Mouse (Mus musculus) limb, embryonic 11.5 days (tissue): ENCODE results near the gene Fry. TPM values are rescaled to one million over a fixed set of nuclear protein-coding genes. Genes with fewer than 3 reads are reported as not detected.

Experiments used
- ATAC-seq: fragments of 200-750 bp; cut with Nextera tagmentation; 2 replicates; pipeline ENCODE4 v1.8.0; 2017; ENCODE audit warnings: low read depth; ENCODE audit not compliant: insufficient number of reproducible peaks, low FRiP score, low TSS enrichment
- DNase-seq: peaks from one replicate; pipeline ENCODE4 v3.0.0-alpha.2; 2015; ENCODE audit warnings: low spot score
- H3K27ac ChIP-seq: fragments of 300-500 bp; sonication (generic); replicated peaks from 2 replicates; pipeline ENCODE4 v1.5.1; 2014; ENCODE audit warnings: low read depth, mild to moderate bottlenecking, low read length
- H3K27me3 ChIP-seq: fragments of 300-500 bp; sonication (generic); 2 replicates; pipeline ENCODE4 v1.6.1; 2014; ENCODE audit warnings: mild to moderate bottlenecking, low read length, mixed read lengths; ENCODE audit not compliant: control insufficient read depth, insufficient read depth
- H3K36me3 ChIP-seq: fragments of 300-500 bp; sonication (generic); 2 replicates; pipeline ENCODE4 v1.6.1; 2014; ENCODE audit warnings: mild to moderate bottlenecking, low read length, moderate library complexity, mixed read lengths; ENCODE audit not compliant: control insufficient read depth, insufficient read depth
- H3K4me1 ChIP-seq: fragments of 300-500 bp; sonication (generic); 2 replicates; pipeline ENCODE4 v1.6.1; 2014; ENCODE audit warnings: low read length, mixed read lengths; ENCODE audit not compliant: control insufficient read depth, insufficient read depth
- H3K4me2 ChIP-seq: fragments of 300-500 bp; sonication (generic); 2 replicates; pipeline ENCODE4 v1.6.1; 2014; ENCODE audit warnings: low read depth, mild to moderate bottlenecking, moderate library complexity; ENCODE audit not compliant: severe bottlenecking
- H3K4me3 ChIP-seq: fragments of 300-500 bp; sonication (generic); 2 replicates; pipeline ENCODE4 v1.5.1; 2014; ENCODE audit warnings: low read depth, low read length
- H3K9ac ChIP-seq: fragments of 300-500 bp; sonication (generic); 2 replicates; pipeline ENCODE4 v1.6.1; 2014; ENCODE audit warnings: mild to moderate bottlenecking, low read length
- H3K9me3 ChIP-seq: fragments of 300-500 bp; sonication (generic); 2 replicates; pipeline ENCODE4 v1.6.1; 2016; ENCODE audit warnings: low read length; ENCODE audit not compliant: control insufficient read depth
- WGBS: fragments of 180-500 bp; shearing (Covaris S2); extraction: QIAGEN DNeasy Blood & Tissue Kit; methylation state at CpG from one replicate; pipeline ENCODE4 v1.1.7; 2014; 5-methylcytosine and 5-hydroxymethylcytosine counted together
- polyA plus RNA-seq: library from polyadenylated mRNA; unstranded; fragments of >200 nt; fragmentation: Nextera tagmentation; extraction: Ambion mirVana; gene quantifications from 2 replicates; pipeline ENCODE4 v1.2.1, GENCODE M21; 2014

The Fry gene
- polyA plus RNA-seq, 1 experiment from 2014 or later: 5.2 TPM

- Histone ChIP-seq H3K4me1 (no peaks in the 10 kb centered on the region), H3K36me3 (no peaks in the 10 kb centered on the region), H3K9me3 (no peaks in the 10 kb centered on the region), H3K27me3 (no peaks in the 10 kb centered on the region), H3K27ac (no peak overlapping the region), H3K9ac (no peak overlapping the region), H3K4me3 (no peak overlapping the region), H3K4me2 (no peak overlapping the region)
- DNase-seq (no peak), ATAC-seq (no peak)
- WGBS: 69% methylated on average over 1 of the region's 1 CpGs
These were observed 62.7 kb downstream of the Fry start for GRCm38 (mm10) chr5:150180985-150181607.

- Histone ChIP-seq H3K4me2 (no peak overlapping the region), H3K9ac (no peak overlapping the region), H3K27me3 (no peaks in the 10 kb centered on the region), H3K4me1 (no peaks in the 10 kb centered on the region), H3K9me3 (no peaks in the 10 kb centered on the region), H3K4me3 (no peak overlapping the region), H3K27ac (no peak overlapping the region), H3K36me3 (no peaks in the 10 kb centered on the region)
- ATAC-seq: no peak
- WGBS: 84% methylated on average over 3 of the region's 3 CpGs
- DNase-seq: no peak
These were observed 66.5 kb downstream of the Fry start for GRCm38 (mm10) chr5:150184959-150185358.

GRCm38 (mm10) chr5:150186121-150186520 is 67.7 kb downstream of the Fry start:
- DNase-seq: no peak

GRCm38 (mm10) chr5:150186676-150187075 is 68.2 kb downstream of the Fry start:
- H3K27me3 ChIP-seq: no peaks in the 10 kb centered on the region
- no peak overlapping the region for H3K4me2 ChIP-seq
- H3K27ac ChIP-seq: no peak overlapping the region
- H3K9me3 ChIP-seq: peaks cover 6% of the 10 kb centered on the region; the same call in 1 of the 2 replicates
- ATAC-seq (no peak), DNase-seq (no peak)
- 88% methylated on average over 4 of the region's 4 CpGs for WGBS
- H3K4me3 ChIP-seq: no peak overlapping the region
- no peaks in the 10 kb centered on the region for H3K4me1 ChIP-seq
- H3K9ac ChIP-seq: no peak overlapping the region
- no peaks in the 10 kb centered on the region for H3K36me3 ChIP-seq

More at GRCm38 (mm10) chr5:150186121-150186520, 67.7 kb downstream of the Fry start:
- Histone ChIP-seq H3K9ac (no peak overlapping the region), H3K9me3 (peaks cover 6% of the 10 kb centered on the region; the same call in 1 of the 2 replicates), H3K27me3 (no peaks in the 10 kb centered on the region), H3K27ac (no peak overlapping the region), H3K4me1 (no peaks in the 10 kb centered on the region), H3K4me3 (no peak overlapping the region), H3K4me2 (no peak overlapping the region), H3K36me3 (no peaks in the 10 kb centered on the region)
- no peak for ATAC-seq
- WGBS: 86% methylated on average over 4 of the region's 4 CpGs

- no peak overlapping the region for H3K9ac ChIP-seq
These were observed 69.6 kb downstream of the Fry start for GRCm38 (mm10) chr5:150188031-150188430.

GRCm38 (mm10) chr5:150190454-150191358 is 72.3 kb downstream of the Fry start:
- Histone ChIP-seq H3K4me2 (no peak overlapping the region), H3K4me1 (no peaks in the 10 kb centered on the region), H3K9ac (no peak overlapping the region), H3K27ac (no peak overlapping the region), H3K36me3 (no peaks in the 10 kb centered on the region), H3K9me3 (peaks cover 6% of the 10 kb centered on the region; the same call in 1 of the 2 replicates), H3K4me3 (no peak overlapping the region), H3K27me3 (no peaks in the 10 kb centered on the region)
- DNase-seq (no peak), ATAC-seq (no peak)
- WGBS: 91% methylated on average over 4 of the region's 4 CpGs

More at GRCm38 (mm10) chr5:150188031-150188430, 69.6 kb downstream of the Fry start:
- Histone ChIP-seq H3K27me3 (no peaks in the 10 kb centered on the region), H3K4me2 (no peak overlapping the region), H3K4me1 (no peaks in the 10 kb centered on the region), H3K4me3 (no peak overlapping the region), H3K36me3 (no peaks in the 10 kb centered on the region), H3K9me3 (peaks cover 6% of the 10 kb centered on the region; the same call in 1 of the 2 replicates), H3K27ac (no peak overlapping the region)
- WGBS: 83% methylated on average over 4 of the region's 4 CpGs
- DNase-seq: no peak
- no peak for ATAC-seq

- ATAC-seq: no peak
- no peaks in the 10 kb centered on the region for H3K36me3 ChIP-seq
- WGBS: 5% methylated on average over 22 of the region's 22 CpGs
These were observed 77.2 kb downstream of the Fry start for GRCm38 (mm10) chr5:150195514-150196210.

GRCm38 (mm10) chr5:150196211-150196585 is 77.8 kb downstream of the Fry start:
- Histone ChIP-seq H3K36me3 (no peaks in the 10 kb centered on the region), H3K9me3 (no peaks in the 10 kb centered on the region), H3K4me3 (peak overlapping the region; percentile 33), H3K4me1 (no peaks in the 10 kb centered on the region), H3K27ac (no peak overlapping the region), H3K4me2 (peak overlapping the region; percentile 67), H3K27me3 (no peaks in the 10 kb centered on the region), H3K9ac (no peak overlapping the region)
- DNase-seq (peak; percentile 67), ATAC-seq (peak; percentile 71; the same call in 1 of the 2 replicates)
- 4% methylated on average over 6 of the region's 6 CpGs for WGBS

More at GRCm38 (mm10) chr5:150195514-150196210, 77.2 kb downstream of the Fry start:
- Histone ChIP-seq H3K9me3 (peaks cover 2% of the 10 kb centered on the region; the same call in 1 of the 2 replicates), H3K27me3 (no peaks in the 10 kb centered on the region), H3K9ac (peak overlapping the region; percentile 40; the same call in 1 of the 2 replicates), H3K4me1 (no peaks in the 10 kb centered on the region), H3K27ac (no peak overlapping the region), H3K4me2 (peak overlapping the region; percentile 67), H3K4me3 (peak overlapping the region; percentile 33)
- peak; percentile 73 for DNase-seq
